Mouse (Mus musculus) testis, adult 2 months (tissue): ENCODE results near the gene Tmem150c.

Experiments
- CTCF ChIP-seq: fragments of 200-500 bp; IDR thresholded peaks from 2 replicates; pipeline ENCODE4 v1.5.1; 2012; ENCODE audit warnings: low read depth, mild to moderate bottlenecking, inconsistent platforms, low read length, moderate library complexity; ENCODE audit not compliant: control insufficient read depth, insufficient read depth, insufficient replicate concordance
- POLR2A ChIP-seq: fragments of 200-500 bp; IDR thresholded peaks from 2 replicates; pipeline ENCODE4 v1.6.1; 2012; ENCODE audit warnings: low read depth, mild to moderate bottlenecking, inconsistent platforms, low read length, moderate library complexity; ENCODE audit not compliant: control insufficient read depth

DNA sequence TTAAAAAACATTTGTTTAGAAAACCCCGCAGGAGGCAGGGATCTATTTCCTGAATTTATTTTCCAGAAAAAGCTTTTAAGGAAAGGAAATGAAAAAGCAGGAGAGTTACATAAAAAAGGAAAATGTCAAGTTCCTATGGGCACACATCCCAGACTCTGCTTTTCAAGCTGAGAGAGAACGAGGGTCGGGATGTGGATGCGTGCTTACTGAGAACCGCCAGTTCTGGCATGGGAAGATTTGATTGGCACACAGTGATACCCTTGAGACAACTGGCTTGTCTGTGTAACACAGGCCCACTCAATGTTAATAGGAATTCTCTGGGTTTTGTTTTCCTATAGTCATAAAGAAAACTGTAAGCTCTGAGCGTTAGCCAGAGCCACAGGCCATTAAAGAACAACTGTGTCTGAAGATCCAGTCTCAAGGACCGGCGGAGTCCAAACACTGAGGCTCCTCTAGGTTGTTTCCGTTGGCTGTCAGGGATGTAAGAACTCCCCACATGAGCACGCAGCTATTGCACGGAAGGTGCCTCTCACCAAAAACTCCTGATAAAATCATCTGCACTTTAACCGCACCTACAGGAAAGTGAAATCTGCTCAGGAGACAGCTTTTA, 75.5 kb downstream of the Tmem150c start:
- TF ChIP-seq CTCF, result no peak
- no peak for TF ChIP-seq POLR2A
